Mouse (Mus musculus) embryonic stem cell, embryonic (primary cell): ENCODE measurements at regions not wholly inside any gene's neighbourhood (a gene's known extent, or its start where the extent isn't known, plus 50 kb on each side); places are given as distances from the start of the nearest gene placed in this dataset.

Source experiments
- CTCF ChIA-PET, 4 experiments: fragments of 300-600 bp in 2 of 4; fragments of 350-600 bp in 2 of 4; sonication (Branson Sonifier 250); formaldehyde crosslinking; loops; one replicate each; lab custom pipeline; 2022; ENCODE audit warnings: inconsistent platforms in 2 of 4; lab: Charles Lee
- POLR2A ChIA-PET, 4 experiments: fragments of 300-600 bp in 2 of 4; fragments of 350-600 bp in 2 of 4; sonication (Branson Sonifier 250); formaldehyde crosslinking; loops; one replicate each; lab custom pipeline; 2022; ENCODE audit warnings: antibody characterized with exemption in 4 of 4, inconsistent platforms in 1 of 4; lab: Charles Lee

- ChIA-PET CTCF (interaction anchor here in 3 of 4 experiments (0.7 to 2.1 kb wide), 6 partner anchors 55 to 281 kb away, joined by 3 to 8 read pairs (median 4); no protein-coding TSS in a partner anchor), POLR2A (interaction anchor here in 3 of 4 experiments (0.6 to 2.3 kb wide), 5 partner anchors 54 to 261 kb away, joined by 3 to 7 read pairs (median 5); no protein-coding TSS in a partner anchor)
Measured at GRCm38 (mm10) chr7:73138269-73138668, 237.0 kb upstream of the Rgma start.

- ChIA-PET POLR2A (interaction anchor here (0.6 to 2.3 kb wide), 10 partner anchors 12 to 260 kb away, joined by 3 to 7 read pairs (median 4); no protein-coding TSS in a partner anchor), CTCF (interaction anchor here (0.5 to 2.1 kb wide), 13 partner anchors 9 to 739 kb away, joined by 3 to 8 read pairs (median 3); no protein-coding TSS in a partner anchor)
Measured at GRCm38 (mm10) chr7:73138861-73139493, 236.3 kb upstream of the Rgma start.

GRCm38 (mm10) chr7:73139901-73140300, 235.4 kb upstream of the Rgma start:
- POLR2A ChIA-PET, result interaction anchor here in 3 of 4 experiments (0.6 to 2.3 kb wide), 10 partner anchors 11 to 450 kb away, joined by 3 to 7 read pairs (median 4); no protein-coding TSS in a partner anchor
- CTCF ChIA-PET, result interaction anchor here in 3 of 4 experiments (0.8 to 2.1 kb wide), 5 partner anchors 46 to 740 kb away, joined by 3 to 8 read pairs (median 4); no protein-coding TSS in a partner anchor

GRCm38 (mm10) chr7:73141167-73141566, 234.1 kb upstream of the Rgma start:
- ChIA-PET POLR2A (interaction anchor here (0.6 to 1.4 kb wide), 8 partner anchors 181 to 1758 kb away, joined by 3 to 6 read pairs (median 3); no protein-coding TSS in a partner anchor), CTCF (interaction anchor here in 3 of 4 experiments (0.6 to 0.7 kb wide), 3 partner anchors 170 to 1275 kb away, joined by 3 to 5 read pairs (median 4); no protein-coding TSS in a partner anchor)

GRCm38 (mm10) chr7:73143902-73144301, 231.4 kb upstream of the Rgma start:
- ChIA-PET POLR2A (interaction anchor here in 1 of 4 experiments (0.6 to 0.8 kb wide), 2 partner anchors 22 to 108 kb away, joined by 3 to 4 read pairs; no protein-coding TSS in a partner anchor), CTCF (interaction anchor here in 1 of 4 experiments (0.5 kb wide), 1 partner anchor 50 kb away, joined by 5 read pairs; no protein-coding TSS in a partner anchor)

- CTCF ChIA-PET, result interaction anchor here in 1 of 4 experiments (1.0 kb wide), 1 partner anchor 782 kb away, joined by 3 read pairs; no protein-coding TSS in a partner anchor
- POLR2A ChIA-PET, result no interaction called here
Measured at GRCm38 (mm10) chr7:73144846-73145245, 230.5 kb upstream of the Rgma start.

GRCm38 (mm10) chr7:73147251-73147650, 228.1 kb upstream of the Rgma start:
- POLR2A ChIA-PET, result no interaction called here
- CTCF ChIA-PET, result interaction anchor here in 1 of 4 experiments (0.5 kb wide), 1 partner anchor 8 kb away, joined by 6 read pairs; no protein-coding TSS in a partner anchor

- POLR2A ChIA-PET, result interaction anchor here in 1 of 4 experiments (0.6 to 0.9 kb wide), 2 partner anchors 11 to 39 kb away, joined by 3 to 4 read pairs; no protein-coding TSS in a partner anchor
- CTCF ChIA-PET, result no interaction called here
Measured at GRCm38 (mm10) chr7:73150436-73150835, 224.9 kb upstream of the Rgma start.

- CTCF ChIA-PET, result no interaction called here
Measured at GRCm38 (mm10) chr7:73151586-73152467, 223.5 kb upstream of the Rgma start.

GRCm38 (mm10) chr7:73153668-73154067, 221.6 kb upstream of the Rgma start:
- CTCF ChIA-PET, result no interaction called here
- POLR2A ChIA-PET, result no interaction called here

More at GRCm38 (mm10) chr7:73151586-73152467, 223.5 kb upstream of the Rgma start:
- POLR2A ChIA-PET, result no interaction called here

GRCm38 (mm10) chr7:73158833-73159232, 216.5 kb upstream of the Rgma start:
- CTCF ChIA-PET, result no interaction called here
- POLR2A ChIA-PET, result no interaction called here

- CTCF ChIA-PET, result interaction anchor here (0.5 to 1.4 kb wide), 13 partner anchors 13 to 287 kb away, joined by 3 to 7 read pairs (median 3); no protein-coding TSS in a partner anchor
Measured at GRCm38 (mm10) chr7:73160968-73161367, 214.3 kb upstream of the Rgma start.

GRCm38 (mm10) chr7:73163687-73164086, 211.6 kb upstream of the Rgma start:
- ChIA-PET CTCF (interaction anchor here in 1 of 4 experiments (0.6 kb wide), 1 partner anchor 67 kb away, joined by 5 read pairs; no protein-coding TSS in a partner anchor), POLR2A (interaction anchor here in 1 of 4 experiments (0.5 kb wide), 1 partner anchor 387 kb away, joined by 4 read pairs; no protein-coding TSS in a partner anchor)

More at GRCm38 (mm10) chr7:73160968-73161367, 214.3 kb upstream of the Rgma start:
- POLR2A ChIA-PET, result interaction anchor here in 1 of 4 experiments (0.6 to 1.0 kb wide), 2 partner anchors 38 to 238 kb away, joined by 3 read pairs; no protein-coding TSS in a partner anchor

- ChIA-PET POLR2A (interaction anchor here in 1 of 4 experiments (0.9 to 1.2 kb wide), 2 partner anchors 23 to 191 kb away, joined by 3 read pairs; no protein-coding TSS in a partner anchor), CTCF (no interaction called here)
Measured at GRCm38 (mm10) chr7:73165521-73165920, 209.8 kb upstream of the Rgma start.

- POLR2A ChIA-PET, result no interaction called here
- CTCF ChIA-PET, result no interaction called here
Measured at GRCm38 (mm10) chr7:73169416-73169815, 205.9 kb upstream of the Rgma start.

GRCm38 (mm10) chr7:73172615-73173014, 202.7 kb upstream of the Rgma start:
- CTCF ChIA-PET, result interaction anchor here in 1 of 4 experiments (0.6 kb wide), 3 partner anchors 11 to 582 kb away, joined by 3 read pairs; no protein-coding TSS in a partner anchor
- POLR2A ChIA-PET, result interaction anchor here in 2 of 4 experiments (1.2 to 1.4 kb wide), 3 partner anchors 10 to 15 kb away, joined by 3 read pairs; no protein-coding TSS in a partner anchor

GRCm38 (mm10) chr7:73183761-73184160, 191.5 kb upstream of the Rgma start:
- CTCF ChIA-PET, result interaction anchor here in 2 of 4 experiments (0.6 to 1.7 kb wide), 4 partner anchors 9 to 348 kb away, joined by 3 to 5 read pairs (median 4); no protein-coding TSS in a partner anchor
- POLR2A ChIA-PET, result interaction anchor here in 1 of 4 experiments (0.9 kb wide), 1 partner anchor 11 kb away, joined by 3 read pairs; no protein-coding TSS in a partner anchor
